Mouse (Mus musculus) adrenal gland, postnatal 36 days (tissue): ENCODE measurements at regions not wholly inside any gene's neighbourhood (a gene's known extent, or its start where the extent isn't known, plus 50 kb on each side); places are given as distances from the start of the nearest gene placed in this dataset.
A peak's percentile ranks its signal among the peaks of the same experiment; 100 is the strongest.

ENCODE experiments used
- DNase-seq, 2 experiments: peaks; one replicate each; pipeline ENCODE4 v3.0.0; 2021; ENCODE audit warnings: mixed read lengths in 1 of 2

GRCm38 (mm10) chr6:100176914-100177560, 110.2 kb downstream of the Rybp start:
- no peak for DNase-seq

DNA sequence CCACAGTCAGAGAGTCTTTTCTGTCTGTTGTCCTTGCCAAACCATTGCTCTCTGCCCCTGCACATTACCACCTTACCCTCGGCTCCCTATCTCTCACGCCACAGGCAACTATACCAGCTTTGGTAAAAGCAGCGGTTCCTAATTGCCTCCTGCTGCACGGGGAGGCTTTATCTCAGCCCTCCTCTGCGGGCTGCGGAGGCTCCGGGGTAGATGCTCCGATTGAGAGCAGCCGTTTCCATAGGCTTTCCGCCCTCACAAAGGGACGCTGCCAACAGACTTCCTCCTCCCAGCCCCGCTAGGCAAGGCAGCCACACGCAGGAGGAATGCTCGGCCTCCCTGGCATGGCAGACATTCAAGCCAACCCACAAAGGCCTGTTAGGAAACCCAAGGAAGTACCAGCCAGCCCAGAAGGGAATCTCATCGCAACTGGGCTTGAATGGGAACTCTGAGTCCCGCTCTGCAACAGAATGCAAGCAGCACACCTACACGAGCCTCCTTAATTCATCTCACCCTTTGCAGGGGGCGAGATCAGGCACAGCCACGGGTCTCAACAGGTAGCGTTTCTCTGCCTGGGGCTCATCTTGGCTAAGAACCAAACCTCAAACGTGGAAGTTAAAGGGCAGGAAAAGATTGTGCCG, 116.5 kb downstream of the Rybp start:
- peak in 1 of 2 experiments; percentile 37 for DNase-seq

DNA sequence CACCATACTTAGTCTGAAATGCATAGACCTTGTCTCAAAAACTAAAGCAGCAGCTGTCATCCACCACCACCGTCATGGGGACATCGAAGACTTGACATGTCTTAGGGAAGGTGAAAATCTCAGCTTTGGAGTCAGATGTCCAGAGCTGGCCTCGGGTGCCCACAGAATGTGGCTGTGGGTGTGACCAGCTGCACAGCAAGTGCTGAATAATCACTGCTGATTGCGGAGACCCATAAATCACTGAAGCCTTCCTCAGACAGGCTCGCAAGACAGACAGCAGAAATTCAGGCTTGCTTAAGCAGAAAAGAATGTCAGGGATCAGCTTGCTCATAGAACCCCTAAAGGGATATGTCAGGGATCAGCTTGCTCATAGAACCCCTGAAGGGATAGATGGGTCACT, 120.0 kb downstream of the Rybp start:
- no peak for DNase-seq

DNA sequence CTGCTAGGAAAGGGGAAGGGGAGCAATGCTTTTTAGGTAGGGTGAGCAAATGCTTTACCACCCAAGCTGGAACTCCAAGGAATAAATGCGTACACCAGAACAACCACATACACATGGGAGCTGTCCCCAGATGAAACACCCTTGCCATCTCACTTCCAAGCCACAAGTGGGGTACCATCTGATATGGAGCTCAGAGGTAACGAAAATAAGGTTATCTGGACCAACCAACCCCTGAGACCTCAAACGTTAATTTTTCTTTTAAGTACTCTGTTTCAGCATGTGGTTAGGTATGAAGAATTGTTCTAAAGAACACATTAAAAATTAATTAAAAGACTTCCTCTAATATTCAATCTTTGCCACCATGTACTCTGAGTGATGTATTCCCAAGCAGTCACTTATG, 121.5 kb downstream of the Rybp start:
- no peak for DNase-seq

- DNase-seq: peak; percentile 18 to 39
Observed at GRCm38 (mm10) chr6:100164162-100164561, 123.1 kb downstream of the Rybp start.

GRCm38 (mm10) chr6:100163814-100164130, 123.5 kb downstream of the Rybp start:
- DNase-seq: peak in 1 of 2 experiments; percentile 37

GRCm38 (mm10) chr6:100162961-100163813, 124.1 kb downstream of the Rybp start:
- DNase-seq: peak; percentile 77 to 78

DNA sequence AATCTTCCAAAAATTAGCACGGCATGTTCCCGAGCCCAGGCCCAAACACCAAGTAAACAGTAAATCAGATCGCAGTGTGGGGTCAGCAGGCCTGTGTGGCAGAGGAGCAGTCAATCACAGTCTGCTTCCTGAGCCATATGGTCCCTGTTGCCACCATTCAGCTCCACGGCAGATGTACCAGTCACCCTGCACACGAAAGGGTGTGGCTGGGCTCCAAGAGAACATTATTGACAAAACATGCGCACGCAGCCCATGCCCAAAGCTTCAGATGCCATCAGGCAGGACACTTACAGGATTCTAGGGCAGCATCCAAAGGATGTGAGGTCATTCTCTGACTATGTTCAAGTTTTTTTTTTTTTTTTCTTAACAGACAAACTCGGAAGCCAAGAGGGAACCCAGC, 126.6 kb downstream of the Rybp start:
- DNase-seq: no peak

GRCm38 (mm10) chr6:100159817-100160216, 127.5 kb downstream of the Rybp start:
- DNase-seq: no peak

GRCm38 (mm10) chr6:100159246-100159645, 128.0 kb downstream of the Rybp start:
- no peak for DNase-seq

DNA sequence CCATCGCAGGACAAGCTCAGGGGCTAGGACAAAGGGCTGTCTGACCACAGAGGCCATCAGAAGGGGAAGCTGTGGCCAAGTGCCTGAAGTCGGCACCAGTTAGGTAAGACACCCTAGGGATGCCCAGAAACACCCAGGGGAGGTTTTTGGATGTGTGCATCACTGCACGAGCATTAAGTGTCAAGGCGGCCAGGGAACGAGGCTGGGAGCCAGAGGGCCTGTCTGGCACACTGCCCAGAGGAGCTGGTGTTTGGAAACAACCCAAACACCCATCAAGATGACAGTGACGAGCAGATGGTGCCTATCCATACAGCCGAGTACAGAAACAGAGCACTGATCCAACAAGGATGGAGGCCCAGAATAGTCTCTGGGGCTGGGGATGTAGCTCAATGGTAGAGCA, 130.0 kb downstream of the Rybp start:
- DNase-seq: peak; percentile 49 to 53

- no peak for DNase-seq
Observed at GRCm38 (mm10) chr6:100156163-100156562, 131.1 kb downstream of the Rybp start.

GRCm38 (mm10) chr6:100155676-100156075, 131.6 kb downstream of the Rybp start:
- peak; percentile 76 to 79 for DNase-seq

DNA sequence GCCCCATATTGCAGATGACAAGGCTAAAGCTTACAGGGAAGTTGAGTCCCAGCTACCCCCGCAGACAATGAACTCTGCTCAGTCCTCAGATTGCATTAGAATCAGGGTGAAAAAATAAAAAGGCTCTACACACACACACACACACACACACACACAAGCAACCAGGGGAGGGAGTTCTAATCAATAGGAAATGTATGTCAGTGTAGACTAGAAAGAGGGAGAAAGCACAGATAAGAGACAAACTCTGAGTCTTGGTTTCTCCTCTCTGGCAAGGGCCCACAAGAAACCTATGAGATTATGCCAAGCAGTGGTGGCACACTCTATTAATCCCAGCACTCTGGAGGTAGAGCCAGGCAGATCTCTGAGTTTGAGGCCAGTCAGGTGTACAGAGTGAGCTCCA, 135.8 kb downstream of the Rybp start:
- DNase-seq: no peak

DNA sequence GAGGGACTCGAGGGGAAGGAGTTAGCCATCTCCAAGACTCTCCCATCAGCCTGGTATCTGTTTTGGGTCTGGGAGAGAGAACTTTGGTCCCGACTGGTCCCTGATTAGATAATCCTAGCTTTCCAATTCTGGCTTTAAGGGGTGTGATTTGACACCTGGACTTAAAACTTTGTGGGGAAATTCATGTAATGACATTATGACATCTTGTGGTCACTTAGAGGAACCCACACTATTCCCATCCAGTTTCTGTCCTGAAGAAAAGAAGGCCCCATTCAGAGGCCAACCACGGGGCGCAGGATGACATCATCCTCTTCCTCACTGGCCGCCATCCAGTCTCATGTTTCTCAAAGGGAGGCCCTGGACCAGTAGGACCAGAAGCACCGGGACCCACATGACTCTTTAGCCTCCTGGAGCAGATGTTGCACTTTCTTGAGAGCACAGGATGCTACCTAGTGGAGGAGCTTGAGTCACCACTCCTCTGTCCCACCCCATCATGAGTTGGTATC, 136.5 kb downstream of the Rybp start:
- DNase-seq: no peak

DNA sequence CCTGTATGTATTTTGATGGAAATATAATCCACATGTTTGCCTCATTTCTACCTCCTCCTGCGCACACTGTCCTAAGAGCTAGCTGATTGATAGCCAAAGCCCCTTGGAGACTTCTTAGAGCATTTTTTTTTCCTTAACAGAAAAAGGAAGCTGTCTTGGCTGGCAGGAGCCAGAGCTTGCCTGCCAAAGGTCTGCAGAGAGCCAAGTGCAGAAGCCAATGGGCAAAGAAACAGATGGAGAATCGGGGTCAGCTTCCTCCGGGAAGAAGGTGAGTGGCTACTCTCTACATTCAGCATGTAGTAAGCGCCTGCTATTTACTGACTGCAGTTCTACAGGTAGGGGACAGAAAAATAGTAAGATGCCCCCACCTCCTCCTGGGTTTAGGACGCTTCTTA, 137.8 kb downstream of the Rybp start:
- no peak for DNase-seq

- no peak for DNase-seq
Observed at GRCm38 (mm10) chr6:100148751-100149457, 138.4 kb downstream of the Rybp start.

GRCm38 (mm10) chr6:100146360-100146935, 140.8 kb downstream of the Rybp start:
- no peak for DNase-seq

DNA sequence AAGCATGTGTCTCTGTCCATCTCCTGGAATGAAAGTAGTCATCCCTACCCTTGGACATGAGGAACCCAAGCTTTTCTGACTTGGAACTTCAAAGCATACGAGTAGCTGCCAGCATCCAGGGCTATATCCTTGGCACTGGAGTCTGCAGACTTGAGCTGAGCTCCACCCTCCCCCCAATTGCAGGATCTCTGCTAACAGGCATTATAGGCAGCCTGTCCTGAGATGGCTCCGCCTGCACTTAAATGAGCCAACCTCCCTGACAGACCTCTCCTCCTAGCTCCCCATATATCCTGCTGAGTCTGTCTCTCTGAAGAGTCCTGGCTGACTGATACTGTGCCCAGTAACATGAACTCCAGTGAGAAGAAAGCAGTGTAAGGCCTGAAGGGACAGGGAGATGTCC, 141.4 kb downstream of the Rybp start:
- DNase-seq: no peak

DNA sequence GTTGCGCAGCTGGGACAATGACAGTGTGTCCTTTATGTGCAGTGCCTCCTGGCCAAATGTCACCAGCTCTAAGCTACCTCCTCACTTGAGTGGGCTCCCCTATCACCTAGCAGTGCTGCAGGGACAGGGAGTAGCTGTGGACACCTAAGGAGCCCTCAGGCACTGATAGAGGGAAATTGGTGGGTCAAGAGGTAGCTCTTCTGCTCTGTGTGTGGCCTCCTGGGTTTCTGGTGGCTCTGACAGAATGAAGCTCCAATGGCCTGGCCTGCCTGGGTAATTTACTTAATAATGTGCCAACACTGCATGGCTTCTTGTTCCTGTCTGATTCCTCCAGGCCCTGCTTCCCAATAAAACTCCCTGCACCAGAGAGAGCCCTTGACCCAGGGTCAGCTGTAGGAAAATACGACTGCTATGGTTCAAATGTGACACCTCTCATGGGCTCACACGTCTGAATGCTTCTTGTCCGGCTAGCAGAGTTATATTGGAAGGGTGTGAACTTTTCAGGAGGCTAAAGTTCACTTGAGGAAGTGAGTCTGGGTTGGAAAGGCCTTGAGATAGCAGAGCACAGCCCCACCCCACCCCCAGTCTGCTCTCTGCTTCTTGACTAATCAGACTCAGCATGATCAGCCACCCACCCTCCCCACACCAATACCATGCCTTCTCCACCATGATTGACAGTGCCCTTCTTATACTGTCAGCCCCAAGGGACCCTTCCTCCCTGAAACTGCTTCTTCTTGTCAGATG, 142.6 kb downstream of the Rybp start:
- no peak for DNase-seq

- peak; percentile 59 to 82 for DNase-seq
Observed at GRCm38 (mm10) chr6:100143586-100144301, 143.5 kb downstream of the Rybp start.
